Mouse (Mus musculus): ENCODE measurements at regions not wholly inside any gene's neighbourhood (a gene's known extent, or its start where the extent isn't known, plus 50 kb on each side); places are given as distances from the start of the nearest gene placed in this dataset.

GRCm38 (mm10) chr4:131372517-131372916 lies 428.3 kb downstream of the Matn1 start:
- no peak for DNase-seq (ENCODE audit: low read depth)

- no peak for DNase-seq (ENCODE audit: low read depth)
These were observed 429.0 kb downstream of the Matn1 start for GRCm38 (mm10) chr4:131373172-131373571.

DNA sequence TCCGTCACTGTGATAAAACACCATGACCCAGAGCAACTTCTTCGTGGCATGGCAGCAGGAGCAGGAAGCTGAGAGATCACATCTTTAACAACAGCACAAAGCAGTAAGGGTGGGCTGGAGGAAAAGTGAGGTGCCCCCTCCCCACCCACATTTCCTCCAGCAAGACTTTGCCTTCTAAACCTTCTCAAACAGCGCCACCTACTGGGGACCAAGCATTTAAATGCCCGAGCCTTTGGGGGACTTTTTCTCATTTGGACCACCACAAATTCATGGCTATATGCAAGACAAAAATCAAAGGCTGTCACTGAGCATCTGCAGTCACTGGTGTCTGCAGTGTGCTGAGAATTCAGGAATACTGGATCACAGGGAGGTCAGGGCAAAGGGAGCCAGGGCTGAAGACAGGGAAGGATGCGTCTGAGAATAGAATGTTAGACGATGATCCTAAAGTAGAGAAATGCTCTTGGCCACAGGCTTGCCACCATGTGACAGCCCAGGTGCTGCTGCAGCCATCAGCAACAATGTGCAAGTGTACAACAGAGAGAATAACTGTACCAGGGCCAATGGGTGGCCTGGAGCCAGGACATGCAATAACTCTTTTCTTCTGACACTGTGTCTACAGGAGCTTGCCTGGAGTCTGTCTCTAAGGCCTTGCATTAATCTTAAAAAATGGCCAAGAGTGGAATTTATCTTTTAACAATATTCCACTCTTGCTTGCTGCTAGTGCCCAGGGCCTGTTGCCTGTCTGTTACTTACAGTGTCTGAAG lies 430.5 kb downstream of the Matn1 start:
- DNase-seq (ENCODE audit: low read depth), result no peak

GRCm38 (mm10) chr4:131381063-131381462 lies 436.9 kb downstream of the Matn1 start:
- DNase-seq (ENCODE audit: low read depth), result no peak

DNA sequence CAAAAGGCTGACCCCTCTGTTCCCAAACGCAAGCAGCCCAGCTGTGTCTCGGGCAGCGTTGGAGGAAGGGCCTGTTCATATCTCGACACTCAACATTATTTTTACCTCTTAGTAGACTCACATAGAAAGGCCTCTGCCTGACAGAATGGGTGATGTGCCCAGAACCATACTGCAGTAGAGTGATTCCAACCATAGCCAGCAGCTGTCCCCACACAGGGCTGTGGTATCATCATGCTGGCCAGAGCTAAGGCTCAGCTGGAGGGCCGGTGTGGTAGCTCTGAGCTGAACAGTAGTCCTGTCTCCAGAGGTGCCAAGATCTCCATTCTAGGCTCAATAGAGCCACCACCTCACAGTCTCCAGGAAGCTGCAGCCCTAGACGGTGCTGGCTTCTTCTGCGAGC lies 437.3 kb downstream of the Matn1 start:
- no peak for DNase-seq (ENCODE audit: low read depth)

DNA sequence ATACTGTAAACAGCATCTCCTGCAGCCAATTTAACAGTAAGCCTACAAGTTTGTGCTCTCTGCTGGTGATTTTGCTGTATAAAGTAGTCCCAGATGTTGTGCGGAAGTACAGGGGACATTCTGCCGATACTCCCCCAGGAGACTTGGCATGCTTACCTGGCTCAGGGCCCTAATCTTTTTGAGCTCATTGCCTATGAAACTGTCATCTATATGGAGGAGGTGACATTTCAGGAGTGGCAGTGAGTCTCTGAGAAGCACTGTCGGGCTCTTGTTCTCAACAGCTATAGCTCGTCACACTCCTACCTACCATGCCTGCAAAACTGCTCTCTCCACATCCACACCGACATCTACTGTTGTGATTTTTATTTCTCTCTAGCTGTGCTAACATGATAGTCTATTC lies 439.7 kb downstream of the Matn1 start:
- DNase-seq (ENCODE audit: low read depth), result no peak

- no peak for DNase-seq (ENCODE audit: low read depth)
These were observed 442.8 kb downstream of the Matn1 start for GRCm38 (mm10) chr4:131386961-131387360.

- no peak for DNase-seq (ENCODE audit: low read depth)
These were observed 446.8 kb downstream of the Ptpru start for GRCm38 (mm10) chr4:131391119-131391923.

DNA sequence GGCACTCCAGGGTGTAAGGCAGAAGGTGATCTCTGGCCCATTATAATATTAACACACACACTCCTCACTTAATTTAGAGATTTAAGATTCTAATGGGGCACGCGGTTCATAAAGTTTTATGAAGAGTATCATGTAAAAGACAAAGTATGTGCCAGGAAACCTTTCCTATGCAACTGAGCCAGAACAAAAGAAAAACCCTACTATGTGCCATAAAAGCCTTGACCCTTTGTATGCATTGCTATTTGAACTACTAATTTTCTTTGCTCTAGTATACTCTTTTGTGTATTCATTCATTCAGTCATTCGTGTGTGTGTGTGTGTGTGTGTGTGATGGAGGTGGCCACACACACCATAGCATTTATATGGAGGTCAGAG lies 446.2 kb downstream of the Ptpru start:
- DNase-seq (ENCODE audit: low read depth), result no peak

- DNase-seq (ENCODE audit: low read depth), result no peak
These were observed 445.6 kb downstream of the Ptpru start for GRCm38 (mm10) chr4:131392478-131392877.

DNA sequence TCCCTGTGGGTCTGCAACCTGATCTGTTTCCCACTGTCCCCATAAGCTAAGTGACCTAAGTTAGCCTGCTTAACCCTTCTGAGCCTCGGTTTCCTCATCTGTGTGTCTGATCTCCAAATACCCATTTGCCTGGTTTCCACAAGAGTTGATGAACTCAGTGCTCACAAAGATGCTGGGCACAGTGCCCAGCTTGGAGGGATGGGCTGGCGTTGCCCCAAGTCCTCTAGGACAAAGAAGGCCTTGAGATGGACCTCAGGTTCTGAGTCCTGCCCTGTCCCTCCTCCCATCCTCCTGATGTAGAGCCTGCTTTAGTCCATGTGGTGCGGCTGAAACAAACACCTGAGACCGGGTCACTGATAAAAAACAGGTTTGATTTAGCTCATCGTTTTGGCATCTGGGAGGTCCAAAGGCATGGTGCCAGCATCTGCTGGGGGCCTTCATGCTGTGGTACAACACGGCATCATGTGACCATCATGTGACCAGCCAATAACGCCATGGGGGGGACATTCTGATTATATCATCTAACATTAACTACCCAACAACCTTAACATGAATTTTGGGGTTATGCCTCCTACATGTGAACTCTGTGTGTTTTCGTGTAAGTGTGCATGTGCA lies 441.8 kb downstream of the Ptpru start:
- no peak for DNase-seq (ENCODE audit: low read depth)

GRCm38 (mm10) chr4:131397161-131397560 lies 440.9 kb downstream of the Ptpru start:
- DNase-seq (ENCODE audit: low read depth), result no peak

DNA sequence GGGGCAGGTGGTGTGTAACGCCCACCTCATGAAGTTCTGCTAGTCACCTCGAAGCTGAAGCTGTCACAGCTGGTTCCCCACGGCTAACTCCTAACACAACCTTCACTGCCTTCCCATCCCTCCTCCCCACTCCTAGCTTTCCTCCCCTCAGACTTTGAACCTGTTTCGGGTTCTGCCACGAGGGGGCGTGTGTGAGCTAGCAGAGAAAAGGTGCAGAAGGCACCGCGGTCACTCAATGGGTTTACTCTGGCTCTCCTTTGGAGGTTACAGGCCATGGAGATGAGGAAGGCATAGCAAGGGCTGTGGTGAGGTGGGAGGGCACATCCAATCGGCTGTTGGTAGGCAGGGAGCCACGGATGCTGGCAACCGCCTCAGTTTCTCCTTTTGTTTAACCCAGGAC lies 437.3 kb downstream of the Ptpru start:
- DNase-seq (ENCODE audit: low read depth), result no peak

DNA sequence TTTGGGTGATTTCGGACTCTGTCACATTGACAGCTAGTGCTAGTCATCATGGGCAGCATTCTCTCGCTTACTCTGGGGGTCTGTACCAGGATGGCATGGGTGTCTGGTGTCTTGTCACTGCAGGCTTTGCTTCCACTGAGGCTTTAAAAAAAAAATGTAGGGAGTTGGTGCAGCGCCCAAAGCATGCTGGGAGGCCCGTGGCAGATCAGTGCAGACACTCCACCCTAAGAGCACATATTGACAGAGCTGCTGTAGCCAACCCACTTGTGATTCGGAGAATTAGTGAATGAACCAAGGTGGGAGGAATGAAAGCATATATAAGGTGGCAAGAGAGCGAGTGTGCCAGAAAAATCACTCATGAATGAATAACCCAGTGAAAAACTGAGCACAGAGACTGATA lies 436.8 kb downstream of the Ptpru start:
- DNase-seq (ENCODE audit: low read depth), result no peak

GRCm38 (mm10) chr4:131405376-131406017 lies 432.6 kb downstream of the Ptpru start:
- DNase-seq (ENCODE audit: low read depth), result no peak

GRCm38 (mm10) chr4:131407464-131407863 lies 430.6 kb downstream of the Ptpru start:
- no peak for DNase-seq (ENCODE audit: low read depth)

DNA sequence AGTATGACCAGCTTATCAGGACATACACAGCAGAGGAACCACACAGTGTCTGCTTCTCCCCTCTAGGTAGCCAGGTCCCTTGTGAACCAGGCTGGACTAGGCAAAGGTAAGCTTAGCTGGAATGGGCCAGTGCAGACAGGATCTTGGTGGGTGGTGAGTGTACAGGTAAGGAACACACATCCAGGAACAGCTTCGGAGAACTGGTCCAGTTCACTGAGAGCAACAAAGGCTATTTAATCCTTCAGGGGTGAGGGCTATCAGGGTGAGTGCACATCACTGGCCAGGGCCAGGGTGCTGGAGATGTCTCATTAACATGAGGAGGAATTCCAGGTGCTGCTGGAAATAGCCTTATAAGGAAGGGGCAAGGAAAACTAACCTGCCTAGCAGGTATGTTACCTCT lies 429.4 kb downstream of the Ptpru start:
- no peak for DNase-seq (ENCODE audit: low read depth)

GRCm38 (mm10) chr4:131409805-131410204 lies 428.3 kb downstream of the Ptpru start:
- no peak for DNase-seq (ENCODE audit: low read depth)

- DNase-seq (ENCODE audit: low read depth), result no peak
These were observed 426.2 kb downstream of the Ptpru start for GRCm38 (mm10) chr4:131411936-131412335.

DNA sequence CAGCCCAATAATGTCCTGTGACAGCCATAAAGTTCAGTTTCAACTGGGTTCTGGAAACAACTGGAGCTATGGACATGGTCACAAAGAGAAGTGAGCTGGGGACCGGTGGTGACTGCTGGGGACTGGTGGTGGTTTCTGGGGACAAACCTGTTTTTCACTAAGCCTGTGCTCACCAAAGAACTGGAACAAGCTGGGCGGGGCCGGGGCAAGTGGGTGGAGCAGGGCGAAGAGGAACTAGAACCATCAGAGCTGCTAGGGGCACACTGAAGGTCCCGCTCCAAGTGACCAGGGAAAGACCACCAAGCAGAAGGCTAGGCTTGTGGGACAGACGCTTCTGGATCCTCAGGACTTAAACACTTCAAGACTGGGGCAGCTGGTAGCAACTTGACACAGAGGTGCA lies 424.7 kb downstream of the Ptpru start:
- no peak for DNase-seq (ENCODE audit: low read depth)

DNA sequence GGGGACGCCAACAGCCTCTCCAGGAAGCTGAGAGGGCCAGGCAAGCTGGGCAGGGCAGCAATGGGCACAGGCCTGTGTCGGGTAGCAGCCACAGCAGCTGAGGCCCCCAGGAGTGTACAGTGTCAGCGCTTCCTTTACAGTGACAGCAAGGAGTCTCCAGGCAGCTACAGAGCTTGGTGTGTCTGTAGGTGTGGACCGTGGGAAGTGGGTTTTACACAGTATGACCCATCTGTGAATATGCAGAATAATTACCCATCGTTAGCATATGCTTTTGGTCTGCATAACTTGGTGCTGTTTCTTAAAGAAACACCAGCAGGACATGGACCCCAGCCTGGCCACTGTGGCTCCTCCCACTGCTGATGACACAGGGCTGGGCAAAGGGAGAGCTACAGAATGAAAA lies 422.6 kb downstream of the Ptpru start:
- no peak for DNase-seq (ENCODE audit: low read depth)

- DNase-seq (ENCODE audit: low read depth), result no peak
These were observed 421.9 kb downstream of the Ptpru start for GRCm38 (mm10) chr4:131416209-131416608.
